Comparison of ENCODE assay signal across 7 mouse cellular contexts in the genomic region with DNA sequence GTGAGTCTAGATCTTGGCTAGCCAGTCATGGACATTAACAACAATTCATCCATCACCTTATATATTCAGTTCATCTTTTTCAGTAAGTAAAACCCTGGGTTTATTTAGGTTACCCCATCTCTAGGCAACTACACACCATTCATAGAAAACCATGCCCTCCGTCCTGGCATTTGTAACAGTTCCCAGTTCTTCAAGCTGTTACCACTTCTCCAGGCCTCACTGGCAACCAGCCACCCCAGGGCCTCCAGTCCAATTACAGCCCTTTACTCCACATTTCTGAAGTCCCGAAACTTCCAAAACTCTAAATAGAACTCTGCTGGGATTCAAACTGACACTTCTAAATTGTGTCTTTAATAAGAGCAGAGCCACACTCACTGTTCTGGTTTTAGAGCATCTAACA.
"Had no signal": no experiment of that assay in that cellular context is flagged by ENCODE, and none has a peak within 500 bp of the region (broad histone marks: within the 10 kb centered on the region; RNA-seq: fewer than 3 reads in every experiment).

No protein-coding gene starts in this region.

- DNase-seq: kidney, adult 9 months; kidney, postnatal 36 days; layer of hippocampus, adult 9-11 months; layer of hippocampus, postnatal 36 days; lung, adult 18-20 months; thymus, adult 2 months; thymus, postnatal 36 days had no signal
